22 mouse cellular contexts compared by ENCODE assay signal in the genomic region with DNA sequence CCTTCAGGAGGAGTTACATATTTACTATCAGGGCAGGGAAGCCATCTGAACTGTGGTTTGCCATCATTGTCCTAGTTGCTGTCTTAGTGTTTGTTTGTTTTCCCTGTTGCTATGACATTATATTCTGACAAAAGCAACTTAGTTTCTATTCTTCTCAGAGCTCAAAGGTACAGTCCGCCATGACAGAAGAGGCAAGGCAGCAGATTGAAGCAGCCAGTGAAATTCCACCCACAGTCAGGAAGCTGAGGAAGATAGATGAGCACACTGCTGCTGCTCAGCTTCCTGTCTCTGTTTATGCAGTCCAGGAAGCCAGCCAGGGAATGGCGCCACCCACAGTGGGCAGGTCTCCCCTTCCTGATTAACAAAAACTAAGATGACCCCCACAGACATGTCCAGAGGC. TPM values are rescaled to one million over a fixed set of nuclear protein-coding genes. Genes with fewer than 3 reads are reported as not detected.
DNase-seq lines count a peak whose midpoint lies in the region; TF ChIP-seq lines count a peak whose summit lies in the region.
"Had no signal": no experiment of that assay in that cellular context is flagged by ENCODE, and none has a peak within 500 bp of the region (broad histone marks: within the 10 kb centered on the region; RNA-seq: fewer than 3 reads in every experiment).

No protein-coding gene starts in this region.

- no peaks in the 10 kb centered on the region for H3K9me3 ChIP-seq in MEL (replicated peaks; ENCODE audit: insufficient read depth, low read length)
- H3K9me3 ChIP-seq: embryonic facial prominence, embryonic 10.5 days; hindbrain, embryonic 12.5 days; limb, embryonic 12.5 days had no signal

- H3K9ac ChIP-seq in MEL (ENCODE audit: control insufficient read depth, low read depth, low read length, poor library complexity, severe bottlenecking) = no peak overlapping the region
- H3K9ac ChIP-seq: forebrain, postnatal 0 days; hindbrain, embryonic 12.5 days; limb, embryonic 12.5 days had no signal

- no peak for TF ChIP-seq RAD21 in MEL (IDR thresholded peaks at IDR 0.05; ENCODE audit: low read depth, low read length)

- H3K4me3 ChIP-seq in MEL (ENCODE audit: control insufficient read depth in 1 of 2, insufficient read depth in 1 of 2, low read depth in 2 of 2, low read length in 2 of 2) = no peak overlapping the region
- H3K4me3 ChIP-seq: embryonic facial prominence, embryonic 10.5 days; hindbrain, embryonic 12.5 days; limb, embryonic 12.5 days; megakaryocyte, embryonic 14.5 days had no signal

- TF ChIP-seq POLR2A in MEL (IDR thresholded peaks at IDR 0.05; ENCODE audit: control insufficient read depth in 1 of 2, insufficient read depth in 1 of 2, low read depth in 1 of 2, low read length in 2 of 2, poor library complexity in 1 of 2) = no peak

- peaks cover 0 to 11% of the 10 kb centered on the region in 2 experiments; a peak in 2 of 4 replicates for H3K4me1 ChIP-seq in MEL (ENCODE audit: control insufficient read depth in 1 of 2, insufficient read depth in 2 of 2, low read length in 2 of 2)
- H3K4me1 ChIP-seq: limb, embryonic 12.5 days had no signal

- TF ChIP-seq CTCF in MEL (IDR thresholded peaks at IDR 0.05 in 2 of 3, conservative IDR thresholded peaks at IDR 0.05 in 1 of 3; ENCODE audit: control insufficient read depth in 1 of 3, insufficient read depth in 1 of 3, low read depth in 2 of 3, low read length in 3 of 3, poor library complexity in 1 of 3, severe bottlenecking in 1 of 3) = no peak

- no peak for TF ChIP-seq EP300 in MEL (IDR thresholded peaks at IDR 0.05; ENCODE audit: low read depth in 1 of 2, low read length in 2 of 2)

- H3K79me2 ChIP-seq in MEL (ENCODE audit: control insufficient read depth, insufficient read depth, low read length, poor library complexity) = no peaks in the 10 kb centered on the region

- peak; percentile 31 for DNase-seq in kidney, postnatal 10 days
- no peak for DNase-seq in kidney, adult 8-10 months
- DNase-seq in 416B (ENCODE audit: low read depth) (peak; percentile 69), MEL (ENCODE audit: low read depth, low spot score) (peak; percentile 10)
- peak; percentile 55 to 64 for DNase-seq in lung, postnatal 4 days
- DNase-seq in ovary, postnatal 36 days (ENCODE audit: low spot score) = no peak
- no peak for DNase-seq in frontal cortex, postnatal 36 days (ENCODE audit: low spot score in 2 of 2)
- no peak for DNase-seq in adrenal gland, postnatal 14 days
- DNase-seq: cerebellum, adult 11 months; forebrain, postnatal 0 days; gastrocnemius, postnatal 36 days; midbrain, embryonic 14.5 days; thymus, postnatal 14 days had no signal

- no peaks in the 10 kb centered on the region for H3K36me3 ChIP-seq in MEL (ENCODE audit: control insufficient read depth in 1 of 2, insufficient read depth in 2 of 2, low read length in 2 of 2)
- H3K36me3 ChIP-seq: embryonic facial prominence, embryonic 10.5 days; hindbrain, embryonic 12.5 days; limb, embryonic 12.5 days had no signal

- no peak overlapping the region for H3K27ac ChIP-seq in MEL (ENCODE audit: control insufficient read depth, low read depth, low read length)
- H3K27ac ChIP-seq: embryonic facial prominence, embryonic 10.5 days; hindbrain, embryonic 12.5 days; limb, embryonic 12.5 days had no signal

- H3K27me3 ChIP-seq in MEL (ENCODE audit: control insufficient read depth in 1 of 2, insufficient read depth in 2 of 2, low read length in 2 of 2) = no peaks in the 10 kb centered on the region
- H3K27me3 ChIP-seq: hindbrain, embryonic 12.5 days; limb, embryonic 12.5 days had no signal

TF ChIP-seq in MEL, 35 proteins besides CTCF, POLR2A, EP300 and RAD21:
- no peak for TF ChIP-seq USF1 (IDR thresholded peaks at IDR 0.05; ENCODE audit: low read depth, low read length)
- TF ChIP-seq POLR2AphosphoS5 (IDR thresholded peaks at IDR 0.05; ENCODE audit: borderline replicate concordance, low read depth, low read length) = no peak
- no peak for TF ChIP-seq ZNF384 (IDR thresholded peaks at IDR 0.05; ENCODE audit: low read depth, low read length)
- TF ChIP-seq TAL1 (IDR thresholded peaks at IDR 0.05; ENCODE audit: low read length) = no peak
- TF ChIP-seq E2F4 (IDR thresholded peaks at IDR 0.05; ENCODE audit: borderline replicate concordance, low read depth, low read length) = no peak
- no peak for TF ChIP-seq UBTF (IDR thresholded peaks at IDR 0.05; ENCODE audit: borderline replicate concordance, insufficient read depth, low read depth, low read length)
- TF ChIP-seq NRF1 (IDR thresholded peaks at IDR 0.05; ENCODE audit: insufficient read depth, low read depth, low read length, poor library complexity, severe bottlenecking) = no peak
- no peak for TF ChIP-seq ZKSCAN1 (IDR thresholded peaks at IDR 0.05; ENCODE audit: low read depth, low read length)
- no peak for TF ChIP-seq MEF2A (IDR thresholded peaks at IDR 0.05; ENCODE audit: extremely low read depth, insufficient replicate concordance, low read depth, low read length, poor library complexity, severe bottlenecking)
- no peak for TF ChIP-seq SMC3 (IDR thresholded peaks at IDR 0.05; ENCODE audit: low read depth, low read length)
- TF ChIP-seq POLR2AphosphoS2 (IDR thresholded peaks at IDR 0.05; ENCODE audit: low read length) = no peak
- no peak for TF ChIP-seq ETS1 (IDR thresholded peaks at IDR 0.05; ENCODE audit: low read depth, low read length)
- TF ChIP-seq HCFC1 (IDR thresholded peaks at IDR 0.05; ENCODE audit: low read depth, low read length) = no peak
- TF ChIP-seq USF2 (IDR thresholded peaks at IDR 0.05; ENCODE audit: borderline replicate concordance in 1 of 2, insufficient read depth in 1 of 2, low read depth in 1 of 2, low read length in 2 of 2) = no peak
- no peak for TF ChIP-seq NELFE (IDR thresholded peaks at IDR 0.05; ENCODE audit: low read depth, low read length)
- no peak for TF ChIP-seq RCOR1 (IDR thresholded peaks at IDR 0.05; ENCODE audit: low read depth, low read length)
- TF ChIP-seq BHLHE40 (IDR thresholded peaks at IDR 0.05; ENCODE audit: borderline replicate concordance, low read depth, low read length) = no peak
- TF ChIP-seq MYC (IDR thresholded peaks at IDR 0.05; ENCODE audit: low read depth, low read length) = no peak

RNA-seq across cellular contexts. Expression of a gene that starts 2.0 kb away (rescaled TPM):
- total RNA-seq in MEL (2012; rRNA removed) = 8.7 and 9.2 TPM in 2 replicates
- 10 to 100 TPM in 1 of 2 experiments, not detected in 1; 23.5 TPM for polyA plus RNA-seq in MEL (2012; ENCODE audit: insufficient read depth in 1 of 2, insufficient read length in 2 of 2, low read depth in 1 of 2, low replicate concordance in 2 of 2, missing spikeins in 1 of 2)
- total RNA-seq in adrenal gland, postnatal 14 days (2021) = 4.6 and 12.8 TPM in 2 replicates

RNA-seq across cellular contexts. Expression of a gene that starts 22.2 kb away (rescaled TPM):
- total RNA-seq in MEL (2012; rRNA removed) = 257 and 268 TPM in 2 replicates
- polyA plus RNA-seq in MEL (2012; ENCODE audit: insufficient read depth in 1 of 2, insufficient read length in 2 of 2, low read depth in 1 of 2, low replicate concordance in 2 of 2, missing spikeins in 1 of 2) = 100 to 1,000 TPM; 772 to 881 TPM
- 9.0 and 44.5 TPM in 2 replicates for total RNA-seq in adrenal gland, postnatal 14 days (2021)

RNA-seq across cellular contexts. Expression of a gene that starts 50.3 kb away (rescaled TPM):
- not detected in 2 replicates for total RNA-seq in MEL (2012; rRNA removed)
- polyA plus RNA-seq in MEL (2012; ENCODE audit: insufficient read depth in 1 of 2, insufficient read length in 2 of 2, low read depth in 1 of 2, low replicate concordance in 2 of 2, missing spikeins in 1 of 2) = not detected
- total RNA-seq in adrenal gland, postnatal 14 days (2021) = 0.56 and 0.98 TPM in 2 replicates
- total RNA-seq: gastrocnemius, adult 18-20 months; gastrocnemius, postnatal 36 days; heart, adult 8-10 months; heart, postnatal 25 days had no signal
- polyA plus RNA-seq: embryonic facial prominence, embryonic 10.5 days; heart, embryonic 14.5 days; liver, embryonic 11.5 days had no signal

Comparison
In these comparisons a context has a peak if more than half of its experiments do, and no peak if none do; other contexts are left out.
1. DNase-seq: peak in kidney, postnatal 10 days (single experiment), 416B (single experiment), MEL (single experiment) and lung, postnatal 4 days (2 of 2); none in kidney, adult 8-10 months (0 of 2), ovary, postnatal 36 days (single experiment), frontal cortex, postnatal 36 days (0 of 2) and adrenal gland, postnatal 14 days (single experiment).